ENCODE assay signal across 7 mouse cellular contexts in the genomic region with DNA sequence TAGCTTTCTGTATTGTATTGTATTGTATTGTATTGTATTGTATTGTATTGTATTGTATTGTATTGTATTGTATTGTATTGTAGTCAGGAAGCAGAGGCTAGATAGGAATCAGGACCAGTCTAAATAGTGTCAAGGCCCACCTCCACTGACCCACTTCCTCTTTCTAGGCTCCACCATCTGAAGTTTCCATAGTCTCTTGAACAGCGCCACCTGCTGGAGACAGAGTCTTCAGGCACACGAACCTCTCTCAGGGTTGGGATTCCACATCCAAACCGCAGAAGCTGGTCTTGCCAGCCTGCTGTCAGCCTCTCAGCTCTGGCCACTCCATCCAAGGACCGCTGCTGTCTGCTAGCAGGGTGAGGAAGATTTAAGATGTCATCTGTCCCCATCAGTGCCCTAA.
DNase-seq lines count a peak whose midpoint lies in the region; TF ChIP-seq lines count a peak whose summit lies in the region.

No protein-coding gene starts in this region.

- H3K27me3 ChIP-seq in MEL (ENCODE audit: control insufficient read depth in 1 of 2, insufficient read depth in 2 of 2, low read length in 2 of 2), result no peaks in the 10 kb centered on the region
- H3K27me3 ChIP-seq in small intestine, adult 2 months (ENCODE audit: control insufficient read depth, insufficient read depth, low read length), result no peaks in the 10 kb centered on the region

- H3K79me2 ChIP-seq in MEL (ENCODE audit: control insufficient read depth, insufficient read depth, low read length, poor library complexity), result no peaks in the 10 kb centered on the region

- TF ChIP-seq RAD21 in MEL (IDR thresholded peaks at IDR 0.05; ENCODE audit: low read depth, low read length), result no peak

- TF ChIP-seq EP300 in MEL (IDR thresholded peaks at IDR 0.05; ENCODE audit: low read depth in 1 of 2, low read length in 2 of 2), result no peak

- H3K36me3 ChIP-seq in MEL (ENCODE audit: control insufficient read depth in 1 of 2, insufficient read depth in 2 of 2, low read length in 2 of 2), result no peaks in the 10 kb centered on the region
- H3K36me3 ChIP-seq in small intestine, adult 2 months (ENCODE audit: control insufficient read depth, insufficient read depth, low read length), result no peaks in the 10 kb centered on the region

- H3K9me3 ChIP-seq in MEL (replicated peaks; ENCODE audit: insufficient read depth, low read length), result no peaks in the 10 kb centered on the region

- peak; percentile 18 to 40 (median 32); a peak in 5 of 6 replicates for TF ChIP-seq CTCF in MEL (IDR thresholded peaks at IDR 0.05 in 2 of 3, conservative IDR thresholded peaks at IDR 0.05 in 1 of 3; ENCODE audit: control insufficient read depth in 1 of 3, insufficient read depth in 1 of 3, low read depth in 2 of 3, low read length in 3 of 3, poor library complexity in 1 of 3, severe bottlenecking in 1 of 3)
- peak; percentile 85; the same call in 1 of the 2 replicates for TF ChIP-seq CTCF in small intestine, adult 2 months (IDR thresholded peaks at IDR 0.05; ENCODE audit: extremely low read depth, insufficient read length, insufficient replicate concordance, low read depth, low read length)

- TF ChIP-seq POLR2A in MEL (IDR thresholded peaks at IDR 0.05; ENCODE audit: control insufficient read depth in 1 of 2, insufficient read depth in 1 of 2, low read depth in 1 of 2, low read length in 2 of 2, poor library complexity in 1 of 2), result no peak
- no peak for TF ChIP-seq POLR2A in small intestine, adult 2 months (IDR thresholded peaks at IDR 0.05; ENCODE audit: low read depth, low read length)

- H3K9ac ChIP-seq in MEL (ENCODE audit: control insufficient read depth, low read depth, low read length, poor library complexity, severe bottlenecking), result no peak overlapping the region

- no peaks in the 10 kb centered on the region for H3K4me1 ChIP-seq in MEL (ENCODE audit: control insufficient read depth in 1 of 2, insufficient read depth in 2 of 2, low read length in 2 of 2)
- H3K4me1 ChIP-seq in small intestine, adult 2 months (ENCODE audit: control insufficient read depth, insufficient read depth, insufficient read length, low read length), result peaks cover 3% of the 10 kb centered on the region; the same call in 1 of the 2 replicates

- WGBS in small intestine, adult 2 months, result 7% methylated on average over 4 of the region's 4 CpGs

- peak; percentile 38 for DNase-seq in CD4-positive helper T cell, adult 2 months (ENCODE audit: low read depth, low spot score)
- peak; percentile 51 for DNase-seq in MEL (ENCODE audit: low read depth, low spot score)
- DNase-seq in cerebellum, postnatal 14 days, result peak; percentile 73 to 86
- DNase-seq in frontal cortex, postnatal 36 days (ENCODE audit: low spot score in 2 of 2), result peak; percentile 36 to 58
- peak; percentile 79 to 84 for DNase-seq in kidney, postnatal 4 days
- DNase-seq in lung, postnatal 25 days (ENCODE audit: low spot score), result peak; percentile 57

- no peak overlapping the region for H3K27ac ChIP-seq in MEL (ENCODE audit: control insufficient read depth, low read depth, low read length)
- no peak overlapping the region for H3K27ac ChIP-seq in small intestine, adult 2 months (ENCODE audit: insufficient read depth, low read depth, low read length)

- H3K4me3 ChIP-seq in MEL (ENCODE audit: control insufficient read depth in 1 of 2, insufficient read depth in 1 of 2, low read depth in 2 of 2, low read length in 2 of 2), result no peak overlapping the region
- H3K4me3 ChIP-seq in small intestine, adult 2 months (ENCODE audit: low read depth, low read length), result no peak overlapping the region

TF ChIP-seq in MEL, 35 proteins besides CTCF, POLR2A, EP300 and RAD21:
- TF ChIP-seq POLR2AphosphoS2 (IDR thresholded peaks at IDR 0.05; ENCODE audit: low read length) (no peak), MXI1 (IDR thresholded peaks at IDR 0.05; ENCODE audit: low read depth, low read length) (no peak), MAFK (IDR thresholded peaks at IDR 0.05; ENCODE audit: borderline replicate concordance, low read depth, low read length) (no peak), MEF2A (IDR thresholded peaks at IDR 0.05; ENCODE audit: extremely low read depth, insufficient replicate concordance, low read depth, low read length, poor library complexity, severe bottlenecking) (no peak), MAZ (IDR thresholded peaks at IDR 0.05; ENCODE audit: low read depth, low read length) (no peak), ETS1 (IDR thresholded peaks at IDR 0.05; ENCODE audit: low read depth, low read length) (no peak), CHD2 (IDR thresholded peaks at IDR 0.05; ENCODE audit: low read length) (no peak), ZC3H11A (IDR thresholded peaks at IDR 0.05; ENCODE audit: low read depth, low read length) (no peak), SMC3 (IDR thresholded peaks at IDR 0.05; ENCODE audit: low read depth, low read length) (no peak)
